Mouse (Mus musculus) kidney, adult 2 months (tissue): ENCODE results near the gene Nceh1. TPM values are rescaled to one million over a fixed set of nuclear protein-coding genes. Genes with fewer than 3 reads are reported as not detected.

Source experiments
- DNase-seq: peaks from one replicate; pipeline ENCODE4 v3.0.0; 2021
- H3K27ac ChIP-seq: fragments of 200-500 bp; 2 replicates; pipeline ENCODE4 v1.5.1; 2012; ENCODE audit warnings: low read depth, low read length, control low read depth, inconsistent platforms; ENCODE audit not compliant: insufficient read depth
- H3K27me3 ChIP-seq: fragments of 200-500 bp; replicated peaks from 2 replicates; pipeline ENCODE4 v1.6.1; 2012; ENCODE audit warnings: mild to moderate bottlenecking, moderate library complexity, low read length, inconsistent platforms; ENCODE audit not compliant: control insufficient read depth, insufficient read depth
- H3K36me3 ChIP-seq: fragments of 200-500 bp; 2 replicates; pipeline ENCODE4 v1.6.1; 2012; ENCODE audit warnings: mild to moderate bottlenecking, moderate library complexity, low read length, inconsistent platforms; ENCODE audit not compliant: control insufficient read depth, insufficient read depth
- H3K4me1 ChIP-seq: fragments of 200-500 bp; 2 replicates; pipeline ENCODE4 v1.6.1; 2011; ENCODE audit warnings: low read length; ENCODE audit not compliant: control insufficient read depth, insufficient read depth
- H3K4me3 ChIP-seq: fragments of 200-500 bp; 2 replicates; pipeline ENCODE4 v1.5.1; 2011; ENCODE audit warnings: mild to moderate bottlenecking, low read depth, low read length, control low read depth; ENCODE audit not compliant: insufficient read depth
- CTCF ChIP-seq: fragments of 200-500 bp; conservative IDR thresholded peaks from 2 replicates; pipeline ENCODE4 v1.5.1; 2011; ENCODE audit warnings: low read depth, mild to moderate bottlenecking, control low read depth, low read length, moderate library complexity, mixed read lengths; ENCODE audit not compliant: insufficient read depth, insufficient read length
- POLR2A ChIP-seq: fragments of 200-500 bp; IDR thresholded peaks from one replicate; pipeline ENCODE4 v1.6.1; 2011; ENCODE audit warnings: low read depth, low read length, control low read depth
- WGBS: fragments of 180-500 bp; shearing (Covaris S2); methylation state at CpG from one replicate; pipeline ENCODE4 v1.1.7; 2018; 5-methylcytosine and 5-hydroxymethylcytosine counted together
- polyA plus RNA-seq: library from polyadenylated mRNA; depleted of rRNA; stranded (reverse); fragments of >200 nt; gene quantifications from 2 replicates; pipeline ENCODE4 v1.2.3, GENCODE M21; 2012

The Nceh1 gene
- polyA plus RNA-seq, 1 experiment: 141 TPM

GRCm38 (mm10) chr3:27293645-27294385, 111.0 kb downstream of the Nceh1 start:
- TF ChIP-seq CTCF (no peak), POLR2A (no peak)
- Histone ChIP-seq H3K27ac (no peak overlapping the region), H3K36me3 (no peaks in the 10 kb centered on the region), H3K4me1 (peaks cover 5% of the 10 kb centered on the region; the same call in 1 of the 2 replicates), H3K27me3 (no peaks in the 10 kb centered on the region), H3K4me3 (no peak overlapping the region)
- no peak for DNase-seq
- 53% methylated on average over 7 of the region's 7 CpGs for WGBS

- Histone ChIP-seq H3K4me3 (no peak overlapping the region), H3K27ac (no peak overlapping the region), H3K4me1 (no peaks in the 10 kb centered on the region; the same call in 1 of the 2 replicates), H3K27me3 (no peaks in the 10 kb centered on the region), H3K36me3 (no peaks in the 10 kb centered on the region)
- DNase-seq: no peak
- no peak for TF ChIP-seq CTCF
- no peak for TF ChIP-seq POLR2A
- 96% methylated on average over 4 of the region's 4 CpGs for WGBS
Observed at GRCm38 (mm10) chr3:27300451-27300850, 117.7 kb downstream of the Nceh1 start.

GRCm38 (mm10) chr3:27302339-27303022, 119.7 kb downstream of the Nceh1 start:
- H3K4me1 ChIP-seq: no peaks in the 10 kb centered on the region; the same call in 1 of the 2 replicates
- 47% methylated on average over 9 of the region's 9 CpGs for WGBS
- H3K36me3 ChIP-seq: no peaks in the 10 kb centered on the region
- no peak for TF ChIP-seq POLR2A
- no peak for TF ChIP-seq CTCF
- H3K27me3 ChIP-seq: no peaks in the 10 kb centered on the region
- no peak overlapping the region for H3K27ac ChIP-seq
- DNase-seq: no peak
- H3K4me3 ChIP-seq: no peak overlapping the region

- no peaks in the 10 kb centered on the region for H3K36me3 ChIP-seq
- H3K27me3 ChIP-seq: no peaks in the 10 kb centered on the region
- 78% methylated on average over 10 of the region's 10 CpGs for WGBS
- no peak for TF ChIP-seq CTCF
- no peak for TF ChIP-seq POLR2A
- no peak overlapping the region for H3K4me3 ChIP-seq
- DNase-seq: no peak
- no peak overlapping the region for H3K27ac ChIP-seq
- H3K4me1 ChIP-seq: no peaks in the 10 kb centered on the region; the same call in 1 of the 2 replicates
Observed at GRCm38 (mm10) chr3:27306815-27307214, 124.0 kb downstream of the Nceh1 start.

GRCm38 (mm10) chr3:27310973-27311372, 128.2 kb downstream of the Nceh1 start:
- Histone ChIP-seq H3K27me3 (no peaks in the 10 kb centered on the region), H3K4me3 (no peak overlapping the region), H3K4me1 (no peaks in the 10 kb centered on the region), H3K36me3 (no peaks in the 10 kb centered on the region), H3K27ac (no peak overlapping the region)
- DNase-seq: no peak
- 89% methylated on average over 7 of the region's 7 CpGs for WGBS
- no peak for TF ChIP-seq CTCF
- TF ChIP-seq POLR2A: no peak

- H3K4me1 ChIP-seq: no peaks in the 10 kb centered on the region; the same call in 1 of the 2 replicates
- no peaks in the 10 kb centered on the region for H3K27me3 ChIP-seq
- H3K27ac ChIP-seq: no peak overlapping the region; the same call in 1 of the 2 replicates
- no peak overlapping the region for H3K4me3 ChIP-seq
- DNase-seq: no peak
- WGBS: 80% methylated on average over 4 of the region's 4 CpGs
- TF ChIP-seq POLR2A: no peak
- no peaks in the 10 kb centered on the region for H3K36me3 ChIP-seq
Observed at GRCm38 (mm10) chr3:27311475-27311874, 128.7 kb downstream of the Nceh1 start.

GRCm38 (mm10) chr3:27314506-27315164, 131.9 kb downstream of the Nceh1 start:
- H3K27ac ChIP-seq: no peak overlapping the region
- H3K27me3 ChIP-seq: no peaks in the 10 kb centered on the region
- no peak overlapping the region for H3K4me3 ChIP-seq
- DNase-seq: no peak
- 73% methylated on average over 2 of the region's 2 CpGs for WGBS
- TF ChIP-seq CTCF (0 out of 2 replicates have a peak, but pooled peaks have one; percentile 20), POLR2A (no peak)
- no peaks in the 10 kb centered on the region; the same call in 1 of the 2 replicates for H3K4me1 ChIP-seq
- H3K36me3 ChIP-seq: no peaks in the 10 kb centered on the region
